Mouse (Mus musculus) testis, adult 2 months (tissue): ENCODE results near the gene Rbm14. TPM values are rescaled to one million over a fixed set of nuclear protein-coding genes. Genes with fewer than 3 reads are reported as not detected.

Experiments used
- H3K27ac ChIP-seq: fragments of 200-500 bp; 2 replicates; pipeline ENCODE4 v1.5.1; 2012; ENCODE audit warnings: low read depth, low read length; ENCODE audit not compliant: control insufficient read depth, insufficient read depth
- H3K27me3 ChIP-seq: fragments of 200-500 bp; 2 replicates; pipeline ENCODE4 v1.6.1; 2012; ENCODE audit warnings: mild to moderate bottlenecking, low read length, moderate library complexity; ENCODE audit not compliant: control insufficient read depth, insufficient read depth
- H3K36me3 ChIP-seq: fragments of 200-500 bp; 2 replicates; pipeline ENCODE4 v1.6.1; 2012; ENCODE audit warnings: mild to moderate bottlenecking, low read length; ENCODE audit not compliant: control insufficient read depth, insufficient read depth
- H3K4me1 ChIP-seq: fragments of 200-500 bp; 2 replicates; pipeline ENCODE4 v1.6.1; 2012; ENCODE audit warnings: low read length; ENCODE audit not compliant: control insufficient read depth, insufficient read depth
- H3K4me3 ChIP-seq: fragments of 200-500 bp; 2 replicates; pipeline ENCODE4 v1.5.1; 2012; ENCODE audit warnings: low read depth, mild to moderate bottlenecking, low read length, moderate library complexity, mixed read lengths; ENCODE audit not compliant: control insufficient read depth
- CTCF ChIP-seq: fragments of 200-500 bp; IDR thresholded peaks from 2 replicates; pipeline ENCODE4 v1.5.1; 2012; ENCODE audit warnings: low read depth, mild to moderate bottlenecking, inconsistent platforms, low read length, moderate library complexity; ENCODE audit not compliant: control insufficient read depth, insufficient read depth, insufficient replicate concordance
- POLR2A ChIP-seq: fragments of 200-500 bp; IDR thresholded peaks from 2 replicates; pipeline ENCODE4 v1.6.1; 2012; ENCODE audit warnings: low read depth, mild to moderate bottlenecking, inconsistent platforms, low read length, moderate library complexity; ENCODE audit not compliant: control insufficient read depth
- polyA plus RNA-seq: library from polyadenylated mRNA; depleted of rRNA; stranded (reverse); fragments of >200 nt; gene quantifications from 2 replicates; pipeline ENCODE4 v1.2.3, GENCODE M21; 2012; rRNA removed

Rbm14 gene
- 44.0 and 45.7 TPM in 2 replicates for polyA plus RNA-seq

DNA sequence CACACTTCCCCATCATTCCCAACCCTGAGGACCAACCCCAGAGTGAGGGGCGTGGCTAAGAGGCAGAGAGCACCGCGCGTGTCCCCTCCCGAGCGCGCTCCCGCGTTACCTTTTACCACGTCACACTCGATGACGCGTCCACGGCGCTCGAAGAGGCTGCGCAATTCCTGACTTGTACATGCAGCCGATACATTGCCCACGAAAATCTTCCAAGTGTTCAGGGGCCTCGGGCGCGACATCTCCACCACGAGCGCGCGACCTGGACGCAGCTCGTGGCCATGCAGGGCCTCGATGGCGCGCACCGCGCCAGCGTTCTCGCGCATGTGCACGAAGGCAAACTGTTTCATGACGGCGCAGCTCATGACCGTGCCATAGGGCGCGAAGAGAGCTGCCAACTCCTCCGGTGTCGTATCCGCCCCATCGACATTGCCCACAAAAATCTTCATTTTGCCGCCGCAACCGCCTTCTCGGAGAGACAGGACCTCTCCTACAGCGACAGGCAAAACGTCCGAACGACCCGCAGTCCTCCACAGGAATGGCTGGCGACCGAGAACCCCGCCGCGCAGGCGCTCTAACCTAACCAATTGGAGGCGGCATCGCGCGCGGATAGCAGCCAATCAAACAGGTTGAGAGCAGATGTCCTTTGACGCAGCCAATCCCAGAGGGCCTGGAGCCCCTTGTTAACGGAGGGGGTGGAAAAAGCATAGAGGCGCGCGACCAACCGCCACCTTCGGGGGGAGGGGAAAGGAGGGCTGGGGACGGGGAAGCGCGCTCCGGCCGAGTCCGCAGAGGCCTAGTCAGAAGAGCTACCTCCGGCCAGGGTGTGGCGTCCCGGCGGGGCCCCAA, at the start of gene Rbm14, which contains the start of gene Gm21992:
Gene Rbm14, minus strand, starts transcription at position 572 of the 846 bp plus-strand sequence.
Gene Gm21992, minus strand, starts transcription at position 550 of the 846 bp plus-strand sequence.
- H3K4me3 ChIP-seq, result peak within 1 kb of the TSS; percentile 95
- TF ChIP-seq POLR2A (peak; percentile 90), CTCF (no peak)
- H3K4me1 ChIP-seq, result no peaks in the 10 kb centered on the region; the same call in 1 of the 2 replicates
- no peaks in the 10 kb centered on the region for H3K27me3 ChIP-seq
- H3K36me3 ChIP-seq, result peaks cover 2% of the 10 kb centered on the region; the same call in 1 of the 2 replicates
- H3K27ac ChIP-seq, result peak within 1 kb of the TSS; percentile 100

DNA sequence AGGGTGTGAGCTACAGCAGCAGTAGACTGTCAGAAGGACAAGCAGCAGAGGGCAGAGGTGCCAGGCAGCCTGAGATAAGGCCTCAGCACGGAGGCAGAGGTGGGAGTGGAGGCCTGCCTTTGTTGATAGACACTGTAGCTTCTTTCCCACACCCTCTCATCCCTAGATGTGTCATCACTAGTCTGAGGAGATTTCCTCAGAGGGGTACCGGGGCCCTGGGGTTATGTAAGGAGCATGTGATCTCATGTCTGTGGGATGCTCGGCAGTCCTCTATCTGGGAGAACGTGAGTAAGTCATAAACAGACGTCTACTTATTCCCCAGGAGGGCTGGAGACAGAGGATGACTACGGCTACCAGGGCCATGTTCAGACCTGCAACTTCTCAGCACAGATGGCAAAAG, 47.6 kb upstream of the Rbm14 start:
- Histone ChIP-seq H3K4me1 (peaks cover 20% of the 10 kb centered on the region), H3K27me3 (no peaks in the 10 kb centered on the region), H3K4me3 (no peak overlapping the region), H3K36me3 (no peaks in the 10 kb centered on the region), H3K27ac (no peak overlapping the region)
- TF ChIP-seq POLR2A (no peak), CTCF (no peak)

DNA sequence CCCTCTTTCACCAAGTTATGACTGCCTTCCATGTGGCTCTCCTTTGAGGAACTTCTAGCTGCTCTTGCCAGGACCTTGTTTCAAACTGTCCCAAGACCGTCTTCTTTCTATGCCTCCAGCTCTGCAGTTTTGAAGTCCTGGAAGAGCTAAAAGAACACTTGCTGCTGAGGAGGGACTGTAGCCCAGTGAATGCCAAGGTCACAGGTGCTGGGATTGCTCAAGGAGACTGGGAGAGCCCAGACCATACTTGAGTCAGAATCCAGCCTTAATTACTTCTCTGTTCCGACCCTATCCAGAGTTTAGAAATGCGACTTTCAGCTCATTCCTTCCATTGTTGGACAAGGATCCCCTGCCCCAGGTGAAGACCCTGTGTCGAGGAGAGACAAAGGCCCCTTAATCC, 44.5 kb upstream of the Rbm14 start:
- TF ChIP-seq POLR2A (no peak; the same call in 1 of the 2 replicates), CTCF (no peak)
- no peaks in the 10 kb centered on the region for H3K36me3 ChIP-seq
- H3K27me3 ChIP-seq, result no peaks in the 10 kb centered on the region
- H3K4me3 ChIP-seq, result no peak overlapping the region
- H3K4me1 ChIP-seq, result peaks cover 20% of the 10 kb centered on the region
- H3K27ac ChIP-seq, result 0 out of 2 replicates have a peak overlapping the region, but pooled peaks have one; percentile 41

- Histone ChIP-seq H3K27me3 (no peaks in the 10 kb centered on the region), H3K4me1 (peaks cover 20% of the 10 kb centered on the region), H3K27ac (peak overlapping the region; percentile 77), H3K36me3 (no peaks in the 10 kb centered on the region), H3K4me3 (peak overlapping the region; percentile 86)
- TF ChIP-seq CTCF, result no peak
- no peak for TF ChIP-seq POLR2A
Measured at GRCm38 (mm10) chr19:4855470-4855820, 44.0 kb upstream of the Rbm14 start.

GRCm38 (mm10) chr19:4854552-4855469, 43.4 kb upstream of the Rbm14 start, which contains the start of gene Ctsf:
Gene Ctsf (plus strand): TSS chr19:4855130.
- peak within 1 kb of the TSS; percentile 77 for H3K27ac ChIP-seq
- peaks cover 20% of the 10 kb centered on the region for H3K4me1 ChIP-seq
- no peaks in the 10 kb centered on the region for H3K36me3 ChIP-seq
- H3K27me3 ChIP-seq, result no peaks in the 10 kb centered on the region
- peak within 1 kb of the TSS; percentile 86 for H3K4me3 ChIP-seq
- TF ChIP-seq POLR2A, result peak; percentile 57
- no peak for TF ChIP-seq CTCF

GRCm38 (mm10) chr19:4850281-4850680, 38.8 kb upstream of the Rbm14 start:
- no peaks in the 10 kb centered on the region for H3K36me3 ChIP-seq
- H3K27ac ChIP-seq, result no peak overlapping the region
- H3K27me3 ChIP-seq, result no peaks in the 10 kb centered on the region
- H3K4me3 ChIP-seq, result no peak overlapping the region
- no peak for TF ChIP-seq POLR2A
- no peak for TF ChIP-seq CTCF
- peaks cover 6% of the 10 kb centered on the region for H3K4me1 ChIP-seq
